Mouse (Mus musculus): ENCODE measurements at regions not wholly inside any gene's neighbourhood (a gene's known extent, or its start where the extent isn't known, plus 50 kb on each side); places are given as distances from the start of the nearest gene placed in this dataset.

DNA sequence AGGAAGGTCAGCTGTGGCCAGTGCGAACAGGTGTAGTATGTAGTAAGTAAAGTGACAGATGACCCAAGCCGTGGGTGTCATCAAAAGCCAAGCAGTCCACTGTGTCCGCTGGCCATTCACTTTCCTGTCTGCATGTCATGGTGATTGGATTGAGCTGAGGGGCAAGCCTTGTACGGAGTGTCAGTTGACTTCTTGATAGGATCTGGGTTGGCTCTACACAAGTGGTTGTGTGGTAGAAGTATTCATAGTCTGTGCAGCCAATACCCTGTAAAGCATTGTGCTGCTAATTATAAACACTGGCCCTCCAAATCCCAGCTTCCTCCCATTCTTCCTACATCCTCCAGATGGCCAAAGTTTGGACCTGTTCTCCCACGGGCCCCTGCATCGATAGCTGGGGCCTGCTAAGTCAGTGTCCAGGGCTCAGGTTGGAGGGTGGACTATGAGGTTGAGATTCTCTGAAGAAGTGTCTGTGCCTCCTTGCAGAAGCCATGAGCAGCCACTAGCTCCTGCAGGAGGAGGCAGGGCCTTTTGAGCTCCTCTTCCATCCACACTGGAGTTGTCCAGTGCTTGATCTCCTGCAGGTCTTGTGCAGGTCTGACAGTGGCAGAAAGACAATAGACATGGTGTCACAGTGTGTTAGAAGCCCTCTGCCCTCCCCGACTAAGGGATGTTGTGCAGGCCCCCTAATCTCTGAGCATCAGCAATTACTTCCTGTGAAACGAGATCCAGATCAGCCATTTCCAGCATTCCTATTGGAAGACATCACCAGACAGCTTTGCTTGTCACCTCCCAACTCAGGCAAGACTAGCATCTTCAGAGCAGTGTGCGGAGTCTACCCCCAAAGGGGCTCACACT, 117.9 kb downstream of the Lrrc30 start:
- DNase-seq (ENCODE audit: low spot score) (no peak), ATAC-seq (no peak)
- Histone ChIP-seq H3K9ac (replicated peaks; ENCODE audit: low read length) (no peak overlapping the region), H3K36me3 (ENCODE audit: insufficient read depth, low read length) (no peaks in the 10 kb centered on the region), H3K4me2 (ENCODE audit: low read depth, low read length) (no peak overlapping the region), H3K4me1 (ENCODE audit: insufficient read depth, low read length) (no peaks in the 10 kb centered on the region), H3K27ac (no peak overlapping the region), H3K4me3 (ENCODE audit: low read length) (no peak overlapping the region), H3K9me3 (ENCODE audit: low read length) (no peaks in the 10 kb centered on the region), H3K27me3 (ENCODE audit: insufficient read depth, low read length) (no peaks in the 10 kb centered on the region)
- 78% methylated on average over 9 of the region's 9 CpGs for WGBS
- TF ChIP-seq CTCF (IDR thresholded peaks at IDR 0.05; ENCODE audit: low read depth) = no peak

DNA sequence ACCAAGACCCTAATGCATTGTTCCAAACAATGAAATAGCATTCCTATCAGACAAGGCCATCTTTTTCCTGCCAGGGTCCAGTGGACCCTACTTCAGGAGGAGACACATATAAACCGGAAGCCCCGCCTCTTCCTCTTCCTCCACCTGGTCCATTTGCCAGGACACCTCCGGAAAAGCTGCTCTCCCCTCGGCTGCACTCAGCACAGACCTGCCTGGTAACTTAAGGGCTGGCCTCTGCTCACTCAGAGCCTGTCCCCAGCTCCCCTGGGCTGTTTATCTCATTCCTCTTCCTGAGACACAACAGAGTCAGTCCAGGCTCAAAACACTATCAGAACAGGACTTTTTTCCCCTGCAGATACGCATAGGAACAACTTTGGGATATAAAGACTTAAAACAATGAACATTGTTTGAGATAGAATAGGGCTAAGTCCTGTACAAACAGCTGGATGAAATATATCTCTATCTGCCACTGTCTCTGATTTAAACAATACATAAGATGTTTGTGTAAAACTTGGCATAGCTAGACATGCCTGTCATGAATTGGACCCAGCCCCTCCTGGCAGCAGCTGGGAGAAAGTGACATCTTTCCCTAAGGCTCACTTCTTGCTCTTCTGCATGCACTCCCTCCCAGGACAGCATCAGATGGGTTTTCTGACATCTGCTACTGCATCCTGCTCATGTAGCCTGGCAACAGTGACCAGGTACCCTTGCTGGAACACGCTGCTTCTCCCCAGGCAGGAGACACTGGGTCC, 119.6 kb downstream of the Lrrc30 start:
- WGBS = 75% methylated on average over 6 of the region's 6 CpGs
- no peak overlapping the region for H3K9ac ChIP-seq (replicated peaks; ENCODE audit: low read length)
- no peaks in the 10 kb centered on the region for H3K27me3 ChIP-seq (ENCODE audit: insufficient read depth, low read length)
- TF ChIP-seq CTCF (IDR thresholded peaks at IDR 0.05; ENCODE audit: low read depth) = no peak
- no peaks in the 10 kb centered on the region for H3K4me1 ChIP-seq (ENCODE audit: insufficient read depth, low read length)
- DNase-seq (ENCODE audit: low spot score) (no peak), ATAC-seq (no peak)
- H3K36me3 ChIP-seq (ENCODE audit: insufficient read depth, low read length) = no peaks in the 10 kb centered on the region
- no peak overlapping the region for H3K4me2 ChIP-seq (ENCODE audit: low read depth, low read length)
- peak overlapping the region; percentile 27; the same call in 1 of the 2 replicates for H3K27ac ChIP-seq
- H3K9me3 ChIP-seq (ENCODE audit: low read length) = no peaks in the 10 kb centered on the region
- H3K4me3 ChIP-seq (ENCODE audit: low read length) = no peak overlapping the region

- ATAC-seq = no peak
- no peak overlapping the region for H3K27ac ChIP-seq
- H3K4me2 ChIP-seq (ENCODE audit: low read depth, low read length) = no peak overlapping the region
- TF ChIP-seq CTCF (IDR thresholded peaks at IDR 0.05; ENCODE audit: low read depth) = no peak
- no peaks in the 10 kb centered on the region for H3K27me3 ChIP-seq (ENCODE audit: insufficient read depth, low read length)
- H3K36me3 ChIP-seq (ENCODE audit: insufficient read depth, low read length) = no peaks in the 10 kb centered on the region
- no peak for DNase-seq (ENCODE audit: low spot score)
- no peak overlapping the region for H3K9ac ChIP-seq (replicated peaks; ENCODE audit: low read length)
- H3K4me1 ChIP-seq (ENCODE audit: insufficient read depth, low read length) = no peaks in the 10 kb centered on the region
- WGBS = 78% methylated on average over 6 of the region's 6 CpGs
- no peak overlapping the region for H3K4me3 ChIP-seq (ENCODE audit: low read length)
- H3K9me3 ChIP-seq (ENCODE audit: low read length) = no peaks in the 10 kb centered on the region
Observed at GRCm38 (mm10) chr17:67512008-67512407, 120.5 kb downstream of the Lrrc30 start.

GRCm38 (mm10) chr17:67509921-67510320, 122.6 kb downstream of the Lrrc30 start:
- TF ChIP-seq CTCF (IDR thresholded peaks at IDR 0.05; ENCODE audit: low read depth) = no peak
- no peaks in the 10 kb centered on the region for H3K27me3 ChIP-seq (ENCODE audit: insufficient read depth, low read length)
- H3K36me3 ChIP-seq (ENCODE audit: insufficient read depth, low read length) = no peaks in the 10 kb centered on the region
- H3K4me3 ChIP-seq (ENCODE audit: low read length) = no peak overlapping the region
- H3K9ac ChIP-seq (replicated peaks; ENCODE audit: low read length) = no peak overlapping the region
- DNase-seq (ENCODE audit: low spot score) = no peak
- H3K9me3 ChIP-seq (ENCODE audit: low read length) = no peaks in the 10 kb centered on the region
- ATAC-seq = no peak
- 85% methylated on average over 9 of the region's 9 CpGs for WGBS
- no peak overlapping the region for H3K4me2 ChIP-seq (ENCODE audit: low read depth, low read length)
- no peak overlapping the region for H3K27ac ChIP-seq
- no peaks in the 10 kb centered on the region for H3K4me1 ChIP-seq (ENCODE audit: insufficient read depth, low read length)

- ATAC-seq (no peak), DNase-seq (ENCODE audit: low spot score) (no peak)
- WGBS = 94% methylated on average over 6 of the region's 6 CpGs
- H3K9me3 ChIP-seq (ENCODE audit: low read length) = no peaks in the 10 kb centered on the region
- H3K27ac ChIP-seq = no peak overlapping the region
- H3K36me3 ChIP-seq (ENCODE audit: insufficient read depth, low read length) = no peaks in the 10 kb centered on the region
- H3K4me3 ChIP-seq (ENCODE audit: low read length) = no peak overlapping the region
- H3K9ac ChIP-seq (replicated peaks; ENCODE audit: low read length) = no peak overlapping the region
- H3K27me3 ChIP-seq (ENCODE audit: insufficient read depth, low read length) = no peaks in the 10 kb centered on the region
- no peak overlapping the region for H3K4me2 ChIP-seq (ENCODE audit: low read depth, low read length)
- TF ChIP-seq CTCF (IDR thresholded peaks at IDR 0.05; ENCODE audit: low read depth) = no peak
- H3K4me1 ChIP-seq (ENCODE audit: insufficient read depth, low read length) = no peaks in the 10 kb centered on the region
Observed at GRCm38 (mm10) chr17:67509091-67509618, 123.4 kb downstream of the Lrrc30 start.

DNA sequence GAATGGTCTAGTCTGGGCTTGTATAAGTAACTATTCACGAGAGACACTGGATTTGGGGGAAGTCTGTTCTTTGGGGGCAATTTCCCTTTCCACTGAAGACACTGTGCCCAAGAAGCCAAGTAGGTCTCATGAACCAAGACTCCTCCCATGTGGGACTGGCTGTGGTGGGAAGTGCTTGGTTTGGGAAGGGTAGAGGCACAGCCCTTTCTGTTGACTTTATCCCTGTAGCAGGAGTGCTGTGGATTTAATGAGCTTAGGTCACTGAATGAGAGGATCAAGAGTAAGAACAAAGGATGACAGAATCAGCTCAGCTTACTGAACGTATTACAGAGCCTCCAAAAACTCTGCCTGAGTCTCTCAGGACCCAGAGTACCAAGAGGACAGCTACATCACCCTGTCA, 124.2 kb downstream of the Lrrc30 start:
- WGBS = 58% methylated on average over 2 of the region's 2 CpGs
- H3K9me3 ChIP-seq (ENCODE audit: low read length) = no peaks in the 10 kb centered on the region
- DNase-seq (ENCODE audit: low spot score) = no peak

More for the DNA sequence above, 124.2 kb downstream of the Lrrc30 start:
- no peak overlapping the region for H3K9ac ChIP-seq (replicated peaks; ENCODE audit: low read length)
- H3K36me3 ChIP-seq (ENCODE audit: insufficient read depth, low read length) = no peaks in the 10 kb centered on the region
- H3K4me1 ChIP-seq (ENCODE audit: insufficient read depth, low read length) = no peaks in the 10 kb centered on the region
- no peak overlapping the region for H3K4me3 ChIP-seq (ENCODE audit: low read length)
- ATAC-seq = no peak
- H3K27me3 ChIP-seq (ENCODE audit: insufficient read depth, low read length) = no peaks in the 10 kb centered on the region
- no peak overlapping the region for H3K4me2 ChIP-seq (ENCODE audit: low read depth, low read length)
- no peak for TF ChIP-seq CTCF (IDR thresholded peaks at IDR 0.05; ENCODE audit: low read depth)
- no peak overlapping the region for H3K27ac ChIP-seq
